ENCODE assay signal across 14 mouse cellular contexts in genomic region chr1:92703903-92704302, GRCm38 (mm10). TPM values are rescaled to one million over a fixed set of nuclear protein-coding genes. Genes with fewer than 3 reads are reported as not detected.
A peak's percentile ranks its signal among the peaks of the same experiment; 100 is the strongest.
DNase-seq lines count a peak whose midpoint lies in the region; ATAC-seq and TF ChIP-seq lines count a peak whose summit lies in the region.
"Had no signal": no experiment of that assay in that cellular context is flagged by ENCODE, and none has a peak within 500 bp of the region (broad histone marks: within the 10 kb centered on the region; RNA-seq: fewer than 3 reads in every experiment).

No protein-coding gene starts in this region.

- no peaks in the 10 kb centered on the region for H3K79me2 ChIP-seq in myocyte (ENCODE audit: control insufficient read depth, insufficient read depth)

- no peaks in the 10 kb centered on the region for H3K36me3 ChIP-seq in lung, postnatal 0 days (ENCODE audit: insufficient read depth, low read length)
- no peaks in the 10 kb centered on the region for H3K36me3 ChIP-seq in myocyte (ENCODE audit: control insufficient read depth, insufficient read depth)

- no peak overlapping the region for H3ac ChIP-seq in myocyte (ENCODE audit: control insufficient read depth, insufficient read length)

- H3K4me3 ChIP-seq in lung, postnatal 0 days (ENCODE audit: low read depth, low read length): no peak overlapping the region
- H3K4me3 ChIP-seq in myocyte: no peak overlapping the region

- H3K9me3 ChIP-seq in lung, postnatal 0 days (ENCODE audit: low read length): no peaks in the 10 kb centered on the region

- TF ChIP-seq EP300 in lung, postnatal 0 days (IDR thresholded peaks at IDR 0.05): no peak

- H3K9ac ChIP-seq in lung, postnatal 0 days (replicated peaks; ENCODE audit: low read depth): no peak overlapping the region

- no peak for TF ChIP-seq POLR2A in myocyte (IDR thresholded peaks at IDR 0.05; ENCODE audit: insufficient read length, low read depth)

- no peak overlapping the region for H3K27ac ChIP-seq in lung, postnatal 0 days (ENCODE audit: low read length)

- ATAC-seq in lung, postnatal 0 days: peak; percentile 58

- no peak overlapping the region for H3K4me2 ChIP-seq in lung, postnatal 0 days (replicated peaks; ENCODE audit: low read depth, low read length)
- H3K4me2 ChIP-seq in myocyte (ENCODE audit: low read depth): peak overlapping the region; percentile 69

- H3K4me1 ChIP-seq in lung, postnatal 0 days (ENCODE audit: insufficient read depth, low read depth, low read length): no peaks in the 10 kb centered on the region

- TF ChIP-seq CTCF in lung, postnatal 0 days (IDR thresholded peaks at IDR 0.05): no peak

- 69% methylated on average over 12 of the region's 12 CpGs for WGBS in lung, postnatal 0 days

- no peaks in the 10 kb centered on the region for H3K27me3 ChIP-seq in lung, postnatal 0 days (replicated peaks; ENCODE audit: insufficient read depth, low read length)
- no peaks in the 10 kb centered on the region for H3K27me3 ChIP-seq in myocyte (ENCODE audit: control insufficient read depth, insufficient read depth, insufficient read length)

- peak; percentile 40 for DNase-seq in lung, postnatal 0 days (ENCODE audit: low spot score)
- no peak for DNase-seq in lung, postnatal 25 days (ENCODE audit: low spot score)
- peak; percentile 89 for DNase-seq in adrenal gland, adult 2 months
- peak; percentile 67 for DNase-seq in gastrocnemius, postnatal 10 days
- DNase-seq in layer of hippocampus, adult 9-11 months: no peak
- DNase-seq in thymus, postnatal 10 days (ENCODE audit: low spot score in 2 of 2): no peak
- DNase-seq in kidney, adult 18-20 months: no peak
- DNase-seq: cerebellum, adult 2 months; kidney, postnatal 14 days had no signal

TF ChIP-seq in myocyte, 11 proteins besides CTCF, POLR2A, EP300 and RAD21:
- TF ChIP-seq MYOD1 (IDR thresholded peaks at IDR 0.05; ENCODE audit: control insufficient read depth in 1 of 3, insufficient read length in 2 of 3, low read depth in 2 of 3): peak; percentile 99 to 100 (median 100)
- no peak for TF ChIP-seq MAX (IDR thresholded peaks at IDR 0.05; ENCODE audit: low read depth)
- TF ChIP-seq MYOG (IDR thresholded peaks at IDR 0.05; ENCODE audit: control insufficient read depth in 1 of 3, insufficient read depth in 1 of 3, insufficient read length in 2 of 3, low read depth in 2 of 3): peak; percentile 49 to 87 (median 73)
- TF ChIP-seq USF1 (IDR thresholded peaks at IDR 0.05; ENCODE audit: low read depth): peak; percentile 66
- TF ChIP-seq POLR2AphosphoS2 (IDR thresholded peaks at IDR 0.05; ENCODE audit: insufficient read length, low read depth): no peak
- TF ChIP-seq TCF12 (IDR thresholded peaks at IDR 0.05; ENCODE audit: insufficient read depth, poor library complexity, severe bottlenecking): peak; percentile 86
- TF ChIP-seq CEBPB (IDR thresholded peaks at IDR 0.05; ENCODE audit: insufficient read depth, poor library complexity, severe bottlenecking): peak; percentile 67
- TF ChIP-seq REST (IDR thresholded peaks at IDR 0.05; ENCODE audit: insufficient read depth, insufficient read length): no peak
- TF ChIP-seq TCF3 (IDR thresholded peaks at IDR 0.05; ENCODE audit: insufficient read length, low read depth): peak; percentile 76
- no peak for TF ChIP-seq E2F4 (IDR thresholded peaks at IDR 0.05; ENCODE audit: insufficient read depth)
TF ChIP-seq in myocyte: peak in this region for 6.

RNA-seq across cellular contexts. Expression of gene Otos, which starts 55.3 kb away (rescaled TPM):
- 0.24 TPM in 1 of 2 replicates, not detected in the other for polyA plus RNA-seq in lung, postnatal 0 days (2015; fragmentation: Nextera tagmentation; extraction: Ambion mirVana)
- not detected for total RNA-seq in adrenal gland, adult 2 months (2021)
- polyA plus RNA-seq in adrenal gland, adult 2 months (2012; rRNA removed): 0.47 and 0.74 TPM in 2 replicates
- under 1 TPM; 0.41 to 0.49 TPM for total RNA-seq in gastrocnemius, postnatal 10 days (2021)
- 1.2 TPM for polyA plus RNA-seq in myocyte (2012; fragmentation: generic; extraction: Trizol)
- total RNA-seq: adrenal gland, adult 18-20 months; monocyte, adult 5-6 weeks had no signal
- polyA plus RNA-seq: limb, embryonic 11.5 days; lung, embryonic 16.5 days had no signal

Comparison
In these comparisons a context has a peak if more than half of its experiments do, and no peak if none do; other contexts are left out.
1. DNase-seq: peak in lung, postnatal 0 days (single experiment), adrenal gland, adult 2 months (single experiment) and gastrocnemius, postnatal 10 days (single experiment); none in lung, postnatal 25 days (single experiment), layer of hippocampus, adult 9-11 months (single experiment), thymus, postnatal 10 days (0 of 2) and kidney, adult 18-20 months (single experiment).